In the genomic region with DNA sequence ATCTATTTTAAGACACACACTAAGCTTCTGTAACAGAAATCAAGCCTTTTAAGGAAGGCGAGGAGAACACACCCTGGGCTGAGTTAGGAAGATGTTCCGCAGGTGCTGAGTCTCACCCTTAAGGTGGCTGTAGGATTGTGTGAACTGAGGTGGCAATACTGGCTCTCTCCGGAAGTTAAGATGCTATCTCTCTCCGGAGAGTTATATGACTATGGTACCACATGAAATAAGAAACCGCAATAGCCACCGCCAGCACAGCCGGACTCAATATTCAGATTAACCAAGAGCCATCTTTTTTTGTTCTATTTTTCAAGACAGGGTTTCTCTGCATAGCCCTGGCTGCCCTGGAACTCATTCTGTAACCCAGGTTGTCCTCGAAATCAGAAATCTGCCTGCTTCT, we compare ENCODE assay signal across 9 mouse cellular contexts. TPM values are rescaled to one million over a fixed set of nuclear protein-coding genes. Genes with fewer than 3 reads are reported as not detected.
DNase-seq lines count a peak whose midpoint lies in the region; ATAC-seq and TF ChIP-seq lines count a peak whose summit lies in the region.
"Had no signal": no experiment of that assay in that cellular context is flagged by ENCODE, and none has a peak within 500 bp of the region (broad histone marks: within the 10 kb centered on the region; RNA-seq: fewer than 3 reads in every experiment).

No protein-coding gene starts in this region.

- no peaks in the 10 kb centered on the region for H3K9me3 ChIP-seq in heart, embryonic 15.5 days (replicated peaks)
- H3K9me3 ChIP-seq in E14TG2a.4 (ENCODE audit: low read length): no peaks in the 10 kb centered on the region
- H3K9me3 ChIP-seq in hindbrain, embryonic 12.5 days (replicated peaks): no peaks in the 10 kb centered on the region
- H3K9me3 ChIP-seq in midbrain, embryonic 10.5 days (replicated peaks): no peaks in the 10 kb centered on the region

- WGBS in heart, embryonic 15.5 days: 83% methylated on average over 8 of the region's 8 CpGs
- 97% methylated on average over 8 of the region's 8 CpGs for WGBS in hindbrain, embryonic 12.5 days
- WGBS in midbrain, embryonic 10.5 days: 93% methylated on average over 8 of the region's 8 CpGs

- DNase-seq in heart, postnatal 10 days: no peak
- DNase-seq in midbrain, embryonic 10.5 days (ENCODE audit: low spot score): no peak
- no peak for DNase-seq in embryo, embryonic 10 days (ENCODE audit: low spot score)
- DNase-seq in ovary, postnatal 36 days (ENCODE audit: low spot score): no peak
- no peak for DNase-seq in cerebellum, postnatal 25 days
- DNase-seq: thymus, adult 18-20 months had no signal

- H3K36me3 ChIP-seq in heart, embryonic 15.5 days: no peaks in the 10 kb centered on the region
- no peaks in the 10 kb centered on the region for H3K36me3 ChIP-seq in E14TG2a.4 (ENCODE audit: insufficient read depth, low read length)
- no peaks in the 10 kb centered on the region for H3K36me3 ChIP-seq in hindbrain, embryonic 12.5 days
- no peaks in the 10 kb centered on the region for H3K36me3 ChIP-seq in midbrain, embryonic 10.5 days

- intact Hi-C loops in heart, postnatal 10 days (cut with DNase I): loop anchor here (2.0 kb wide), 1 partner anchor 13 kb away; no protein-coding TSS in a partner anchor

- peak overlapping the region; percentile 95 for H3K4me3 ChIP-seq in heart, embryonic 15.5 days
- H3K4me3 ChIP-seq in E14TG2a.4 (replicated peaks; ENCODE audit: low read length): peak overlapping the region; percentile 90; the same call in 1 of the 2 replicates
- H3K4me3 ChIP-seq in hindbrain, embryonic 12.5 days: peak overlapping the region; percentile 75; the same call in 1 of the 2 replicates
- H3K4me3 ChIP-seq in midbrain, embryonic 10.5 days: peak overlapping the region; percentile 83; the same call in 1 of the 2 replicates

- H3K27ac ChIP-seq in heart, embryonic 15.5 days: no peak overlapping the region
- H3K27ac ChIP-seq in hindbrain, embryonic 12.5 days: no peak overlapping the region
- H3K27ac ChIP-seq in midbrain, embryonic 10.5 days (replicated peaks): peak overlapping the region; percentile 97; the same call in 1 of the 2 replicates

- H3K9ac ChIP-seq in heart, embryonic 15.5 days: no peak overlapping the region
- no peak overlapping the region for H3K9ac ChIP-seq in hindbrain, embryonic 12.5 days

- H3K4me1 ChIP-seq in heart, embryonic 15.5 days (replicated peaks): peaks cover 31% of the 10 kb centered on the region
- peaks cover 32% of the 10 kb centered on the region for H3K4me1 ChIP-seq in E14TG2a.4 (replicated peaks; ENCODE audit: low read depth, low read length)
- H3K4me1 ChIP-seq in hindbrain, embryonic 12.5 days: peaks cover 30% of the 10 kb centered on the region
- peaks cover 33% of the 10 kb centered on the region for H3K4me1 ChIP-seq in midbrain, embryonic 10.5 days

- ATAC-seq in heart, embryonic 15.5 days (replicated peaks; ENCODE audit: insufficient number of reproducible peaks, insufficient read depth, low FRiP score, low read depth): no peak
- no peak for ATAC-seq in hindbrain, embryonic 12.5 days (ENCODE audit: low FRiP score)

- peak overlapping the region; percentile 77 for H3K4me2 ChIP-seq in heart, embryonic 15.5 days
- H3K4me2 ChIP-seq in hindbrain, embryonic 12.5 days (replicated peaks): peak overlapping the region; percentile 88

- H3K27me3 ChIP-seq in heart, embryonic 15.5 days: no peaks in the 10 kb centered on the region
- H3K27me3 ChIP-seq in E14TG2a.4 (ENCODE audit: insufficient read depth, low read length): peaks cover 3% of the 10 kb centered on the region; the same call in 1 of the 2 replicates
- H3K27me3 ChIP-seq in hindbrain, embryonic 12.5 days: no peaks in the 10 kb centered on the region
- no peaks in the 10 kb centered on the region for H3K27me3 ChIP-seq in midbrain, embryonic 10.5 days (ENCODE audit: low read depth, poor library complexity, severe bottlenecking)

- no peak for TF ChIP-seq CTCF in E14TG2a.4 (conservative IDR thresholded peaks at IDR 0.05; ENCODE audit: low read length)

RNA-seq across cellular contexts. Expression of a gene that starts 1.5 kb away (rescaled TPM):
- polyA plus RNA-seq in heart, embryonic 15.5 days (2015; fragmentation: Nextera tagmentation; extraction: Ambion mirVana): 16.6 and 21.8 TPM in 2 replicates
- total RNA-seq in heart, postnatal 10 days (2021): 100 to 1,000 TPM in 1 of 2 experiments, 10 to 100 TPM in 1; 95.7 to 103 TPM
- polyA plus RNA-seq in hindbrain, embryonic 12.5 days (2016; fragmentation: Nextera tagmentation; extraction: Ambion mirVana): 37.0 and 47.6 TPM in 2 replicates
- 10.2 and 15.4 TPM in 2 replicates for polyA plus RNA-seq in midbrain, embryonic 10.5 days (2016; fragmentation: Nextera tagmentation; extraction: Ambion mirVana)

RNA-seq across cellular contexts. Expression of a gene that starts 54.4 kb away (rescaled TPM):
- 26.3 and 32.3 TPM in 2 replicates for polyA plus RNA-seq in heart, embryonic 15.5 days (2015; fragmentation: Nextera tagmentation; extraction: Ambion mirVana)
- 10 to 100 TPM; 38.5 to 39.6 TPM for total RNA-seq in heart, postnatal 10 days (2021)
- polyA plus RNA-seq in hindbrain, embryonic 12.5 days (2016; fragmentation: Nextera tagmentation; extraction: Ambion mirVana): 9.9 and 11.3 TPM in 2 replicates
- polyA plus RNA-seq in midbrain, embryonic 10.5 days (2016; fragmentation: Nextera tagmentation; extraction: Ambion mirVana): 4.5 and 5.2 TPM in 2 replicates
